Mouse (Mus musculus) adrenal gland, postnatal 36 days (tissue): ENCODE measurements at regions not wholly inside any gene's neighbourhood (a gene's known extent, or its start where the extent isn't known, plus 50 kb on each side); places are given as distances from the start of the nearest gene placed in this dataset.

Source experiments
- DNase-seq, 2 experiments: peaks; one replicate each; pipeline ENCODE4 v3.0.0; 2021; ENCODE audit warnings: mixed read lengths in 1 of 2

GRCm38 (mm10) chr5:47115882-47116281 lies 867.1 kb upstream of the Slit2 start:
- DNase-seq: no peak

DNA sequence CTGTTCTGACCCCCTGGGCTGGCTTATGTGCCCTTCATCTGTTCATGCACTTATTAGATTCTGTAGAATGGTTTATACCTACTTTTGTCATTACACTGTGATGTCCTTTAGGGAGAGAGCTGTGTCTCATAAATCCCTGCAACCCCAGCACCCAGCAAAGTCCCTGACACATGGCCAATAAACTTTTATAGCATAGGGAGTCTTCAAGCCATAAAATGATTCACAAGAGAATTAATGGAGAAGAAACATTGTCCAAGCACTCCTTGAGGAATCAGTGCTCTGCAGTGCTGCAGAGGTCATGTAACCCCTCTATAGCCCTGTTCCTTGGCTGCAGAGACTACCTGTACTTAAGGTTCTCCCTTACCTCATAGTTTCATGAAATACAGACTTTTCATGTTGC lies 887.2 kb upstream of the Slit2 start:
- DNase-seq: no peak

- DNase-seq: no peak
Observed at GRCm38 (mm10) chr5:47052942-47053341, 930.0 kb upstream of the Slit2 start.

DNA sequence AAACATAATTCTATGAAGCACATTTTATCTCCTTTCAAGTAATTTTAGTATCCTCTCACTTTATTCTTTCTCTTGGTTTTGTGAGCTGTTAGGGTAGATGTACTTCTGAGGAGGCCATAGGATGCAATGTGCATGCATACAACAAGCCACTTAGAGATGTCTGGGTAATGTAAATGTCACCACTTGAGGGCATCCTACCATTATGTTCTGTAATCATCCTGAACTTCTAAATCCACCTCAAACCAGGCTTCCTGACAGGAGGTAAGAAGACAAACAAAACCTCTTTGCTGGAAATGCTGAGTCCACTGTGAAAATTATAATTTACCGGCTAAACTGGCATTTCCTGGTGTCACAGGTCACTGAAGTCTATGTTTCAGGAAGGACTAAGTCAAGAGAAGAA lies 946.2 kb upstream of the Slit2 start:
- DNase-seq: no peak

DNA sequence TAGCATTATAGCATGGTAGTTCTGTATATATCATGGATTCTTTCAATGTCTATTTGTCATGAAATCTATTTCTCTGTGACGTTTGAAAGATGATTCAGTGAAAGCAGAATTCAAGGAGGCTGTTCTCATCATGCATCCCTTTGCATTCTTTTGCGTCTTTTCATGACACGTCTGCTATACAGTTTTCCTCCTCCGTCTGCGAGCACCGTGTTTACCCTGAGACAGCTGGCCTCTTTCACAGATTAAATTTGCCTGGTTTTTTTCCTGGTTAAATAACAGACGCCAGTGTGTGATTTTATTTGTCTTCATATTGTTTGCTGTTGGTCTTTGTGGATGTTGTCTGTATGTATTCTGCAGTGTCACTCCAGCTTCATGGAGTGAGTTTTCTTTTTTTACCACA lies 948.9 kb upstream of the Slit2 start:
- DNase-seq: no peak

DNA sequence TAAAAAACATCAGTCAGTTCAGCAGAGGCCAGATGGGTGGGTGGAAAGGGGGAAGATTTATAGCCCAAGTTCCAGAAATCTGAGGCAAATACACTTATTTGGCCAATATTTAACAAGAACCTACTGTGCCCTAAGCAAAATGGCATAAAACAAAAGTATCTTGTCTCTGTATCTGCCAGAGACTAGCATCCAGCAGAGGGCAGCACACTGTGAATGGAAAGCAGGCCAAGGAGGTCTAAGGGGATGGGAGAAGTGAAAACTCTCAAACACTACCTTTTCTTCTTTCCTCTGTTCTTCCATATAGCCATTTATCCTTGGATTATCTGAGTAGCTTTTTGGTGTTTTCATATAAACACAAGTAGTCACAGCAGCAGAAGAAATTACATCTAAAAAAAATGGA lies 968.6 kb upstream of the Slit2 start:
- peak; percentile 55 to 64 for DNase-seq

DNA sequence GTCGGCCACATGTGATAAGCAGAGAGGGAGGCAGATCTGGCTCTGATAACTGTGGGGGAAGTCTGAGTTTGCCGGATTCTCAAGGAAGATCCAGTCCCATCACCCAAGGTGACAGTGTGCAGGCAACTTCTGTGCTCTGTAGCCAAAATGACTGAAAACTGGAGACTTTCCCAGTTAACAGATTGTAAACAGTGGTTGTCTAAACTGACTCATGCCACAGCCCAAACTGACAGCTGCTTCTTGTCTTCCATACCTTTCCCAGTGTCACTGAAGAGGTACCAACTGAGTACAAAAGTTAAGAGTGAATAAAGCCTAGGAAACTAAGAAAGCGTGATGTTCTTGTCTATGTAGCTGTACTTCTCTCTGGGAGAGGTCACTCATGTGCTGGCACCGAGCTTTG lies 990.4 kb upstream of the Slit2 start:
- no peak for DNase-seq

GRCm38 (mm10) chr5:46986519-46986918 lies 996.4 kb upstream of the Slit2 start:
- DNase-seq: no peak

- no peak for DNase-seq
Observed at GRCm38 (mm10) chr5:46980326-46980725, 1002.6 kb upstream of the Slit2 start.

- DNase-seq: no peak
Observed at GRCm38 (mm10) chr5:46968870-46969436, 1014.0 kb upstream of the Slit2 start.

DNA sequence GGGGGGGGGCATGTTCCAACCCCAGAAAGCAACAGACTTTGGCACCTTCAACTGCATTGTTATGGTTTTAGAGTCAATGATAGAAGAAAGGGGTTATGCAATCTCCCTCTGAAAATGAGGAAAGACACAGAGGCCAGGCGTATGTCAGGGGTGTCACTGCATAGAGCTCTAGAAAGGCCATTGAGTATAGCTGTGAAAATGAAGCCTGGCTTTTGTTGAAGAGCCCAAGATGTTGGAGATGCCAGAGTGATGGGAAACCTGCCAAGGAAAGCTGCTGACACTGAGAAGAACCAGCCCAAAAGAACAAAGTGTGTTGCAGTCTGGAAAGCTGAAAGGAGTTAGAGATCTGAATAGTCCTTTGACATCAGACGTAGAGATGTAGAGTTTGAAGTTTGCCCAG lies 1022.2 kb upstream of the Slit2 start:
- no peak for DNase-seq

DNA sequence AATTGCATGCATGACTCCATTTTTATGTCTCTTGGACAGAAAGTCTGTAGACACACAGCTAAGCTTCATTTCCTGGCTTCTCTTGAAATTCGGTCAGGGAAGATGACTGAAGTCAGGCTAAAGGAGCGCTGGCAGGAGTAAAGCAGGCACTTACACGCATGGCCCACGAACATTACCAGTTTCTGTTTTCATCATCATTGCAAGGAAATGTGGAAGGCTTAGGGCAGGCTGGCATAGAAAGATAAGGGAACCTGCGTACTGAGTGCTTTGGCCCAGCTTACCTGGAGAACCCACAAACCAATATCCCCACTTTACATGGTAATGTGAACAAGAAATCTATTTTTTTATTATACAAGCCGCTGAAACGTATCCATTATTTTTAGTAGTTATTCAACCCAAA lies 1056.6 kb upstream of the Slit2 start:
- no peak for DNase-seq

- DNase-seq: no peak
Observed at GRCm38 (mm10) chr5:46901909-46902308, 1044.5 kb upstream of the Lcorl start.

DNA sequence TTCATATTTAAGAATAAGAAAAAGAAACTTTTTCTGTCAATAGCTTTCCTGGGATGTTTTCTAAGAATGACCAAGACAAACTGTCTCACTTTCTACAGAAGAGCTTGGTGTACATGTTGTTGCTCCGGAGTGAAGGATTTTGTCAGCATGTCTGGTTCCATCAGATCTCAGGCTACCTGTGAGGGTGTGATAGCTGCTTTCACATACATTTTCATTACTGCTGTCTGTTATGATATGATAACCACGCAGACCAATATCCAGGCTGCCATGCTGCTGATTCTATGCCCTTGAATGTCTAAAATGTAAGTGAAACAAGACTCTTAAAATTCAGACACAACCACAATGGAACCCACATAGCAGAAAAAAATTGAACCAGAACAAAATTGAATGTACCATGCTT lies 1036.6 kb upstream of the Lcorl start:
- no peak for DNase-seq

GRCm38 (mm10) chr5:46883956-46884355 lies 1026.5 kb upstream of the Lcorl start:
- DNase-seq: no peak

- DNase-seq: no peak
Observed at GRCm38 (mm10) chr5:46856837-46857236, 999.4 kb upstream of the Lcorl start.

DNA sequence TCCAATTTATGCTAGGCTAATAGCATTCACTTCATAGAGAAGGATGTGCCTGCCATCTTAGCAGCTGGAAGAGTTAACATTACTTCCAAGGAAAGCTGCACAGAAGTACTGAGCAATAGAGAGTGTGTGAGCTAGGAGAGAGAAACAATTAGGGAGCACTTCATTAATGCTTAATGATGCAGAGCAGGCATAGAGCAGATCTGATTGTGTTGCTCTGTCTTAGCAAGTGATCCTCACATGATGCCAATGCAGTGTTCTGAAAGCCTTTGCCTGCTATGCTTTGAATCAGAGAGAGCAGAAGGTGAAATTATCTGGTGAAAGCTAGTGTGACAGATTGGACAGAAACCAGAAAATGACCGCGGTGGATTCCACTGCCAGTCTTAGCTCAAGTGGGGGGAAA lies 987.8 kb upstream of the Lcorl start:
- DNase-seq: no peak

GRCm38 (mm10) chr5:46836810-46837209 lies 979.4 kb upstream of the Lcorl start:
- DNase-seq: no peak

DNA sequence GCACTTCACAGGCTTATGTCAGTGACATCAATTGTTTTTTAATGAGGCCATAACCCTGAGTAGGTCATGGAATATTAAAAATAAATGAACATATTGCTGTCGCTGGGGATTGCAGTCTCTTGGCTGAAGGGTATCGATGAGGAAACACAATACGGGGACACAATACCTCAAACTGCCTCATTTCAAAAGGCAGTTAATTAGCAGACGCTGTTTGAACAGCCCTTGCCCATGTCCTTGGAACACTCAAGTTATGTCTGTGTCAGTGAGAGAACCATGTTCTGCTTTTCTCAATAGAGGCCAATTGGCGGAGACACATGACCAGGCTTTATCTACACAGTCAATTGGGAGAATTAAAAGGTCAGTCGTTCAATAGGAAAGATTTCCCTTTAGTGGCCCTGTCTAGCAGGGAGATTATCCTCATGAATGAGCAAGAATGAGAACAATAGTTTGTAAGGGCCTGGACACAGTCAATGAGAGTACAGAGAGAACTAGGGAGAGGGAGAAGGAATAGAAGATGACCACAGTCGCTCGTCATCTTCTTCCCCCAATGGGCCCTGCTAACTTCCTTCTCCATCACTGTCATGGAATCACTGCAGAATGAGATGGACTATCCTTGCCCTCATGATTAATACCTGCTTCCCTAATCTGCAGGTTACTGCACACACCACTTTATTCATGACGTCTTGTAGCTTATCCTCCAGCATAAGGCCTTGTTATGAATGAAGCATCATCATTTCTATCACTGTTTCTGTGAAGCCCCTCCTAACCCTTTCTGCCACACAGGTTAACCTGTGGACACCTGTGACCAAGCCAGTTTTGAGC lies 973.6 kb upstream of the Lcorl start:
- no peak for DNase-seq

DNA sequence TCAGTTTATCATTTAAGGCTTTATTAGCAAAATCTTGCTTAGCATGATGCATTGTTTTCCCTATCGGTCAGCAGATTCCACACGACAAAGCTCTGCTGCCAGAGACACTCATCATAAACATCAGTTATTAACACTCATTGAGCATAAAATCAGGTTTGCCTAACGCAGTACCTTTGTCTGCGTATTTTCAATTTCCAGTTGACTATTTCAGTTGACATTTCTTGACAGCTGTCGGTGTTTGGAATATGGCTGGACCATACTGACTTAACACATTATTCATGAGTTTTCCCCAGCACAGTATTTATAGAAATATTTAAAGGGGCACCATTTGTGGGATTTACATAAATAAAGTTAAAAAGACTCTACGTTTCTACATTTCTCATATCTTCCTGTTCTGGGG lies 972.7 kb upstream of the Lcorl start:
- DNase-seq: no peak

- peak; percentile 30 to 49 for DNase-seq
Observed at GRCm38 (mm10) chr5:46826381-46826780, 969.0 kb upstream of the Lcorl start.

GRCm38 (mm10) chr5:46824934-46825333 lies 967.5 kb upstream of the Lcorl start:
- DNase-seq: no peak

- DNase-seq: no peak
Observed at GRCm38 (mm10) chr5:46795102-46795501, 937.7 kb upstream of the Lcorl start.

GRCm38 (mm10) chr5:46794028-46794705 lies 936.8 kb upstream of the Lcorl start:
- DNase-seq: no peak
